Mouse (Mus musculus) urinary bladder, postnatal 36 days (tissue): ENCODE measurements around the gene Ablim2.

Experiments
- DNase-seq, 2 experiments: peaks; one replicate each; pipeline ENCODE4 v3.0.0; 2022; ENCODE audit warnings: low spot score in 2 of 2, mixed read lengths in 1 of 2

Gene Ablim2

DNA sequence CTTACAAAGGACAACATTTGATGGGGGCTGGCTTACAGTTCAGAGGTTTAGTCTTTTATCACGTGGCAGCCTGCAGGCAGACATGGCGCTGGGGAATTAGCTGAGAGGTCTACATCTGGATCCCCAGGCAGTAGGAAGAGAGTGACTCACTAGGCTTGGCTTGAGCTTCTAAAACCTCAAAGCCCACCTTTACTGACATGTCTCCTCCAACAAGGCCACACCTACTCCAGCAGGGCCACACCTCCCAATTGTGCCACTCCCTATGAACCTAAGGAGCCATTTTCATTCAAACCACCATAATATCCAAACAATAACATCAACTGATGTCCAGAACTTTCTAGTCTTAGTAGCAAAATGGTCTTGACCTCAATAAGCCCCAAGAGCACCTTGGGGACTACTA is 12.6 kb downstream of the Ablim2 start:
- DNase-seq: no peak

DNA sequence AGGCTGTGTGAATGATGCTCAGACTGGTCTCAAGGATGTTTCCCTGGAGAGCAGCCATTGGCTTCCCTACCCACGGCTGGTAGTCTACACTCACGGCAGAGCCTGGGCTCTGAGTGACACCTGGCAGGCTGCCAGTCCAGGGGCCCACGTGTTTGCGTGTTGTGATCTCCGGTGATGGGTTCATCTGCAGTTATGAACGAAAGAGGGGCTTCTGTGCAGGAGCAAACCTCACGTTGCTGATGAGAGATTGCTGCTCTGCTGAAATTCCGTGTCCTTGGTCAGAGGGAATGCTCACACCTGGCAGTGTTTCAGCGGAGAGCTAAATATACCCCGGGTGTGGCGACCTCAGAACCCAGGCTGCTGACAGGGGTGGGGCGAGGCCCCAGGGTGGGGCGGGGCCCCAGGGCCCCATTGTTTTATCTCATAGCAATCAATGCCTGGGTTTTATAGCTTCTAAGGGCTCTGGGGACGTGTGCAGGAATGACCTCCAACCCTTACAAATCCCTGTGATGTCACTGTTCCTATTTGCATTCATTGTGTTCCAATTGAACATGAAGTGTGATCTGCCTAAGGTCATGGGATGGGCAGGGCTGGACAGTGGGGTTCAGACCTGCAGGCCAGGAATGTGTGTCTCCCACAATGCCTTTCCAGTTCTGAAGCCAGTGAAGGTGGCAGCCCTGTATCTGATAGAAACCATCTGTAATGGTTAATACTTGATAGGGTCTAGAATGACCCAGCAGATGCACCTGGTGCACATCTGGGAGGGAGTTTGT is 13.4 kb downstream of the Ablim2 start:
- no peak for DNase-seq

DNA sequence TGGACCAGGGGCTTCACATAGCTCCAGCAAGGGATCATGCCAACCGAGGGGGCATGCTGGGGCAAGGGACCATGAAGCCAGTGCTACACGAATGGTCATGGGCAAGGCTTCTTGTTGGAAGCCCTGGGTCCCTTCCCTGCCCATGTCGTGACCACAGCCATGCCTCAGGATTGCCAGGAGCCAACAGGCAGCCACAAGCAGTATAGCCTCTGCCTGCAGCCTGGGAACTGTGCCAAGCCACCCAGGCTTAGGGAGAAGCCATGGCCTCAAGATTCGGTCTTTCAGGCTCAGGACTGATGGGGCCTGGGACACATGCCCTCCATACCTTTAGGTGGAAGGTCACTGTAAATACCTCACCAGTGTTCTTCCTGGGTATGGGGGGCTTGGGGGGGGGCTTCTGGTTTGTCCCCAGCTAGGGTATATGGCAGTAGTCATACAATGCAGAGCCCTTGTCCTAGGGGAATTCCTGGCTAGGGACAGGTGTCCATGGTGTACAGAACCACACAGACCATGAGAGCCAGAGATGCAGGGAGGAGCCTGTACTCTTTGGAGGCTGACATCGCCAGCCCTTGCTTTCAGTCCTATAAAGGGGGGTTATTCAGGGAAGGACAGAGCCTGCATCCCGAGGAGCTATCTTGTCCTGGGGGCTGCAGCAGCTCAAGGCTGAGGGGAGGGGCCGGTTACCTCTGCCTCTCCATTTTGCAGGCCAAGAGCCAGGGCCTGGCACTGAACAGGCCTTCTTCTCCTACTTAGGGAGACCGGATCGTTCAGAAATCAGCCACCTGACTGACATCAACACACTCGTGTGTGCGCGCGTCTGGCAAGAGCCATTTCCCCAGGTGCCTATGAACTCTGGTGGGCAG is 15.8 kb downstream of the Ablim2 start:
- DNase-seq: no peak

DNA sequence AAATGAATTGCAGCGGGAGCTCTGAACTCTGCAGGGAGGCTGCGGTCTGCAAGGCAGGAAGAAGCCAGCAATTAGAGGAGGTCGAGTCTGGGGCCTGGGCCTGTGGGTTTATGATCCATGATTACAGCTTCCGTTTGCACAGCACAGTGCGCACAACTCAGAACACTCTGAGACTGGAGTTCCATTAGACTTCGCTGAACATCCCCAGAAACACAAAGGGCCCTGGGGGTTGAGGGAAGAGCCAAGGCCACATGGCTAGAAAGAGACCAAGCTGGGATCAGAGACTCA is 16.4 kb downstream of the Ablim2 start:
- no peak for DNase-seq

DNA sequence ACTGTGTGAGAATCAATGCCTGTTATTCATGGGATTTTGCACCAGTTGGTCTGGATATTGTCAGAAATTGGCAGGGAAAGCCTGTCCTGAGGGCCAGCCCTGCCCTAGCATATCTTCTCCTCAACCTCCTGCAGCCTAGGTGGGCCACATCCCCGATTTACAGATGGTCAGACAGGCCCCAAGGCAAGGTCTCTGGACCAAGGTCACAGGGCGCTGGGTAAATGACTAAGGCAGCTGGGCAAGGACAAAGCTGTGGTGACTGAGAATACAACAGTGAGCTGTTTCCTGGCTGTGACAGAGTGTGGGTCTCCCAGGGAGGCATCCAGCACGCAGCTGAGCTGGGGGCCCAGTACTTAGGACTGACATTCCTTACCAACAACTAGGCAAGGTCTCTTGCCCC is 23.4 kb downstream of the Ablim2 start:
- no peak for DNase-seq

DNA sequence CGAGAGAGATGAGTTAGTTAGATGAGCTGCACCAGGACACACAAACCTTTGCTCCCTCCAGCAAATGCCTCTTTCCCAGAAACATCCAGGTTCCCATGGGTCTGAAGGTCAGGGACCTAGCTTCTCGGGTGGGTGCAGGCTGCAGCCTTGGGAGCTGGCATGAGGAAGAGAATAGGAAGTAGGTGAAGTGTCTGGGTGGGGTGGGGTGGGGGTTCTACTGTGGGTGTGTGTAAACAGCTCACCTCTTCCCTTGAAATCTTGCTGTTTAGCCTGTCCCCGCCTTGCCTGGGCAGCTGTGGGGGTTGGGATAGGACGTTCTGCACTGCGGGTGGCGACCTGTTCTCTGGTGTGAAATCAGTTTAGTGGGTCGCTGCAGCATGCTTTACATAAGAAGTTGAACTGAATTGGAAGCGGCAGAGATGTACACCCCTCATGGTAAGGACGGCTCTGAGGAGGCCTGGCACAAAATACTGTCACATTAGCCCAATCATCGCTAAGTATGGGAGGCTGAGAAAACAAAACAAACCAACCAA is 25.0 kb downstream of the Ablim2 start:
- peak in 1 of 2 experiments; percentile 11 for DNase-seq

DNA sequence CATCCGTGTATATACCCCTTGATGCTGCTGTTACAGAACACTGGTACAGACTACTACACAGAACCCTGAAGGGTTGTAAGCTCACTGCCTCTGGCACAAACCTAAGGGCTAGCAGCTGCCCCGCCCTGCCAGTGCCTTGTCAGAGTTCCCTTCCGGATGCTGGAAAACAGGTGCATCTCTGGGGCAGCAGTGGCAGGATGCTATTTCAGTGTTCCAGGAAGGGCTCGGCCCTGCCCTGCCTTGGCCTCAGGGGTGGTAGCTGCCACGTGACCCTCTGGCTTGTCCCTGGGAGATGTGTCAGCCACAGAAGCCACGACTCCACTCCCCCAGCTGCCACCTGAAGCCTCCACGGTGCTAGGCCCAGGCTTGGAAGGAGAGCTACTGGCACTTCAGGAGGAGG is 28.2 kb downstream of the Ablim2 start:
- DNase-seq: no peak

DNA sequence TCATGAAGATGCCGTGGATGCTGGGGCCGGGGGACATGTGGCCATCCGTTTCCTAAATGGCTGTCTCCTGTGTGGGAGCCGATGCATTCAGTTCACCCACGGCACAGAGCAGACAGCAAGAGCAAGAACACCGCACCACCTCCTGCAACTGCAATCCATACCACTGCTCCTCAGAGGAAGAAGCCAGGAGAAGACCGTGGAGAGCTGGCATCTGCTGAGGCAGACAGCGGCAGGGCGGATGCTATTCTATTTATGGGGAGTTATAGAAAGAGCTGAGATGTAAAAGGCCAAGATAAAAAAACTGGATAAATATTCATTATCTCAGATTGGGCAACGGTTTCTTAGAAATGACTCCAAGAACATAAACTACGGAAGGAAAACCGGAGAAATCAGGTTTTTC is 30.2 kb downstream of the Ablim2 start:
- DNase-seq: no peak

DNA sequence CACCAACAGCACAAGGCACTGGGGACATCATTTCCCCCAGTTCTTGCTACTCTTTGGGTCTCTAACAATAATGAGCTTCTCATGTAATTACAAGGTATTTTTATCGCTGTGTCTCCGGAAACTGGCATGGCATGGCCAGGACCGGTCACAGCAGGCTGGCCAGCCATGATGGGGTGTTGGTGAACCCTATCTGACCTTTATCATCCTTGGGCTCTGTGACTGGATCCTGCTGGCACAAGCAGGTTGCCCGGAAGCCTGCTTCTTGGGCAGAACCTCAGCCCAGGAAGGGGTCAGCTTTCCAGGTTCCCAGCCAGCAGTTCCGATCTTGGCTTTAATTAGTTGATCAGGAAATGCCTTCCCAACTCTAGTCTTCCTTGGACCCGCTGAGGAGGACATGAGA is 31.0 kb downstream of the Ablim2 start:
- no peak for DNase-seq

DNA sequence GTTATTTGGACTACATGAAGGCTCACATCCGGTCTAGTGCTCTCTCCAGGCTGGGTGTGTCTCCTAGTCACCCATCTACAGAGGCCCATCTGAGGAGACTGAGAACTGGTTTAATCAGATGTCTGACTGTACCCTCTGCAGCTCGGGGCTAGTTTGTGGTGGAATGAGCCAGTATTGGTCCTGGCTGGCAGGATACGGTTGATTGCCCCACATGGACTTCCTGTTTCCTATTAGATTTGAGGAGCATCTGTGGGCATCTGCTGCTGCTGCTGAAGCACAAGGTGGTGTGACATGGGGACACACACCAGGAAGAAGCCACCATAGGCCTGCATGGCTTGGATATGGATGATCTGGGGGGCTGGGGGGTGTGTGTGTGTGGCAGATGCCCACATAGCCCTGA is 32.0 kb downstream of the Ablim2 start:
- DNase-seq: no peak

DNA sequence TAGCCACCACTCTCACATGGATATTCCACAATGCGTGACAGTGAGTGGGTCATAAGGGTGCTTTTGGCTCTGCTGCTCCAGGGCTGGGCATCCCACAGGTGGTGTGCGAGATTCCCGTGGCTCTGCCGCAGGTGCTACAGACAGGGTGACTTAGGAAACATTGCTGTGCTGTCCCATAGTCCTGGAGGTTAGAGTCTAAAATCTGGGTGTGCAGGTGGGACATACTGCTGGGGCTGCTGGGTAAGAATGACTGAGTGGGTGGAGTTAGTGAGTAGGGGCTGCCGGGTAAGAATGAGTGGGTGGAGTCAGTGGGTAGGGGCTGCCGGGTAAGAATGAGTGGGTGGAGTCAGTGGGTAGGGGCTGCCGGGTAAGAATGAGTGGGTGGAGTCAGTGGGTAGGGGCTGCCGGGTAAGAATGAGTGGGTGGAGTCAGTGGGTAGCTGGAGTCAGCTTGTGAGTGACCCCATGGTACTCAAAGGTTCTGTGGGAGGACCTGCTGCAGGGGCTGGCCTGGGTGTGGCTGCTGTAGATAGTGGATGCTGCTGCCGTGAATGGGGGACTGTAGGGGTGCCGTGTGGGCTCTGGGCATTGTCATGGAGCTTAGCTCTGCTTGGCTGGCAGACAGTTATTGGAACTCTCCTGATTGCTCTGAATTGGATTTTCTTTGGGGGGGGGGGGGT is 32.8 kb downstream of the Ablim2 start:
- no peak for DNase-seq

DNA sequence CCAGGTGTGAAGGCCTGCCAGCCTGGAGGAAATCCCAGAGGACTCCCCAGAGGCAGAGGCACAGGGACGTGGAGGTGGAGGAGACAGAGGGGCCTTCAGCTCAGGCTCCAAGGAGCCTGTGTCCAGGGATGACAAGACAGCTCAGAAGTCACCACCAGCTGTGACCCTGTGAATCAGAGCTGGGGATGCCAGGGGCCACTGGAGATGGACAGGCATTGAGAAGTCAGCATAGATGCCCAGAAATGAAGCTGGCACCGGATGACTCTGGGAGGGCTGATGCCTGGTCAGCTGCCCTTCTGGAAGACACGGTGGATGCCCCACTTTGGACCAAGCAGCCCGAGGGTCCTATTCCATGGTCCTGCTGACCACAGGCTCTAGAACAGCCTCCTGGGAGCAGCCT is 36.3 kb downstream of the Ablim2 start:
- DNase-seq: no peak

DNA sequence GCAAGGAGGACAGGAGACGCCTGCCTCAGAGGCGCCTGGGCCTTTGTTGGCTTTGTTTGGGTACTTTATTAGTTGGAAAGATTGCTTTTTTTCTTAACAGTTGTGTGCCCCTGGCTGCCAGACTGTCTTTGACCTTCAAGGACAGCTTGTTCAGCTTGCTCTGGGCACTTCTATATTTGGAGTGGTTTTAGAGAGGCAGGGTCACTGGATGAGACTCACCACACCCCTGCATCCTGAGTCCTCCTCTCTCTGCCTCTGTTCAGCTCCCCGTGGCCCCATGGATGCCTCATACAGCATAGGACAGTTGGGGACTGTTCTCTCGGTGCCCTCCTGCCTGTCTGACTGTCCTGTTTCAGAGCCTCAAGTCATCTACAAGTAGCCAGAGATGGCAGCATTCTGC is 37.3 kb downstream of the Ablim2 start:
- DNase-seq: no peak

DNA sequence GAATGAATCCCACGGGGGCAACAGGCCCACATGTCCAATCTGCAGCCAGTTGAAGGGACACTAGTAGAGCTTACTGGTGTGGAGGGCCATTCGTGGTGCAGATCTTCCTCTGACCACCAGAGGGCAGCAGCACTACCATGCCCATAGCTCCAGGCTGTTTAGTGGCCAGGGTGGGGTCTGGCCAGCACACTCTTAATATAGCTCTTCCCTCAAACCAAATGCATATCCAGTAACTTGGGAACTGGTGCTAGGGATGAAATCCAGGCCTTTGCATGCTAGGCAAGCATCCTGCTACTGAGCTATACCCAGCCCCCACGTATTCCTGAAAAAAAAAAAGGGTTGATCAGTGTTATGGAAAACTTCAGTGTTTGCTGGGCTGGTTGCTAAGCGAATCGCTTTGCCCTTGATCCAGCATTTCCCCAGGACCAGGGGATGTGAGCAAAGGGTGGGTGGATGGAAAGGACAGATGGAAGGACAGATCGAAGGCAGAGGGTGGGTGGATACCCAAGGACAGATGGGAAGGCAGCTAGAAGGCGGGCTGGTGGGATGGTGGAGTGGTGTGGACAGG is 37.9 kb downstream of the Ablim2 start:
- peak; percentile 34 to 35 for DNase-seq

DNA sequence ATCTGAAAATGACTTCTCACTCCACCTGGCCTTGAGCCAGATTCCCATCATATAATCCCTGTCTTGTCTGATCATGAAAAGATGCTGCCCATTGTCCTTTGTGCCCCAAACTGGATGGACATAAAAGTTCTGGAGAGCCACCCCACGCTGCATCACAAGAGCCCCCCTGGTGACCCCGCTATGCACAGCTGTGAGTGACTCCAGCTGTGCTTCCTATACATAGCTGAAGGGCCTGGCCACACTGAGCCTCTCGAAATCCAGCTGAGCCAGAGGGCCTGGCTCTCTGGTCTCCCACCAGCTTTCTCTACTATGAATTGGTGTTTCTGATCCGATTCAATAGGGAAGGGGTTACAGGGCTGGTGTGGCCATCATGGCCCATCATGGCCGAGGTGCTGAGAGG is 38.5 kb downstream of the Ablim2 start:
- no peak for DNase-seq

DNA sequence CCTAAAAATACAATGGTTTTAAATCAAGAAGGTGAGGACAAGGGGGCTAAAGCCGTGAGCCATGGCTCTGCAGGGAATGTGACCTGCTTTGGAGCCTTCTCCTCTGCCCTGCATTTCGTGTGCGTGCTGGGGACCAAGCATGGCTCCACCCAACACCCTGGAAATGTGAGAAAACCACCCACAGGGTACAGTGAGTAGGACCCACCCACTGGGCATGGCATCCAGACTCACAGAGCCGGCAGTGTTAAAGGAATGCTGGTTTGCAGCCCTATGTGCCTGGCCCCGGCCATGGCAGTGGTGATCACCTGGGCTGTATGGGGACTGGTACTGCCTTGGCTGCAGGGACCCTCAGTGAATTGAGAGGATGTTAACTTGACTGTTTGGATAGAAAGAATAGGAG is 41.4 kb downstream of the Ablim2 start:
- DNase-seq: no peak

DNA sequence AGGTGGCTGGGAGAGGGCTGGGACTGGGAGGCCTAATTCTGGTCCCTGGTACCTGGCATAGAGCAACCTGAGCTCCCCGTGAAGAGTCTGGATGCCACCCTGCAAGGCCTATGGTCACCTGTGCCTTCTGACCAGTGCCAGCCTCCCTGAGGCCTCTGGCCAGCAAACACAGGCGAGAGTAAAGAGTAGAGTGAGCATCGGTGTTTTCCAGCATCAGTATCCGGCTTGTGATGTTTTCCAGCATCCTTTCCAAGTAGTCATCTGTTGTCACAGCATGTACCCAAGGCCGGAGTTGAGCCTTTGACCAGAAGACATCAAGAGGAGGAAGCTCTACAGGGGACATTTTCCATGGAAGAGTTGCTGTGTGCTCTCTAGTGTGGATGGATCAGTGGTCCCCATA is 45.7 kb downstream of the Ablim2 start:
- DNase-seq: no peak

DNA sequence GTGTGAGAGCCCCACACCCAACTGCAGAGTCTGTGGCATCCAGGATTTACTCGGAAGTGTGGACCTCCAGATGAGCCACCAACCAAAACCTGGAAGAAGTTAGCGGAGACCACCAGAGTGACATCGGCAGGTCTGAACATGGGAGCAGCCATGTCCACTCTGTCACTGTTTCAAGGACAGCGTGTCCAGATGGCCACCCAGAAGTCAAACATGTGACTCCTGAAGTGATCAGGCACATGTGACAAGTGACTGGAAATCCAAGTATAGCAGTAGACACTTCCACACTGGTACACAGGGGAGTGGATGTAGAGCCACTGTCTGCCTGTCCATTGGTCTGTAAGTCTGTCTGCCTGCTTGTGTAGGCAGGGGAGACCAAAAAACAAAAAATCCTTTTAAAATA is 47.0 kb downstream of the Ablim2 start:
- DNase-seq: no peak

DNA sequence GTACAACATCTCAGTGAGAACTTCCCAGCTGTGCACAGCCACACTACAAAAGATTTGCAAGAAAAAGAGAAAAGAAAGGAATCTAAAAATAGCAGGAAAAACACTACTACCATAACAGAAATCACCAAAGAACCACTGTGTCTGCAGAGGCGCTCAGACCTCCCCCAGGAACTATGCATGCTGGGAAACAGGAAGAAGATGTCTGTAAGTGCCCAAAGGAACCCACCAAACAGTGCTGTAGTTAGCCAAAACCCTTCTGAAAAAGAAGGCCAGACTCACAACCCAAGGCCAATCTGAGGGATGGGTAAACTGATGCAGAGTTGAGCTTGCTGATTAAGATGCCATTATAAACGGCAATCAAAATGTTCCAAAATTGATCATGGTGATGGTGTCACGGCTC is 47.5 kb downstream of the Ablim2 start:
- no peak for DNase-seq

DNA sequence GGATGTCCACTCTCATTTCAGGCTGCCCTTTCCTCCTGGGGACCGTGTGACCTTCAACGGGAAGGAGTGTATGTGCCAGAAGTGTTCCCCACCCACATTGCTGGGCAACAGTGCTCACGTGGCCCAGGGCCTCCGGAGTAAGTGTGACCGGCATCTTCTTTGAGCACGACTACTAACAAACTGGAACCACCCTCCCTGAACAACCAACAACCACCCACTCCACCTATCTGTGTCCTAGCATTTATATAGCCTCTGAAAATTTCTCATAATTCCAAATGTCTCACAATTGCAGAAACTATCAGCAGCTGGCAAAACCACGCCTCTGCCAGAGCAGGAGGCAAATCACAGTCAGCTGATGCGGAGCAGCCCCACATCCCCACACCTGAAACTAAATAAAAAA is 49.3 kb downstream of the Ablim2 start:
- DNase-seq: no peak

DNA sequence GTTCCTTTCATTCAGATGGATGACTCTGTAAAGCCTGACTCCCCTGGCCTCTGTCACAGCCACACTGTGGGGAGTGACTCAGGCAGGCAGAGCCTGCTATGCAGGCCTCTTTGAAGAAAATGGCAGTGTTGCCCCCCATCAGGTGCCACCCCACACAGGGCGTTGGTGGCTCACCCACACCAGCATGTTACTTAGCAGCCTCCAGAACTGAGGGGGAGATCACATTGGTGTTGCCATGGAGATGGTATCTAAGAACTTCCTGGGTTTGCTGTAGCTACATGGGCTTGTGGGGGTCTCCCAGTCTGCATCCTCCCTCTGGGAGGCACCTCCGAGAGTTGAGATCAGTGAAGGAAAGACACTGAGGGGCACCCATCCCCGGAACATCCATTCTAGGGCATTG is 52.8 kb downstream of the Ablim2 start:
- no peak for DNase-seq

DNA sequence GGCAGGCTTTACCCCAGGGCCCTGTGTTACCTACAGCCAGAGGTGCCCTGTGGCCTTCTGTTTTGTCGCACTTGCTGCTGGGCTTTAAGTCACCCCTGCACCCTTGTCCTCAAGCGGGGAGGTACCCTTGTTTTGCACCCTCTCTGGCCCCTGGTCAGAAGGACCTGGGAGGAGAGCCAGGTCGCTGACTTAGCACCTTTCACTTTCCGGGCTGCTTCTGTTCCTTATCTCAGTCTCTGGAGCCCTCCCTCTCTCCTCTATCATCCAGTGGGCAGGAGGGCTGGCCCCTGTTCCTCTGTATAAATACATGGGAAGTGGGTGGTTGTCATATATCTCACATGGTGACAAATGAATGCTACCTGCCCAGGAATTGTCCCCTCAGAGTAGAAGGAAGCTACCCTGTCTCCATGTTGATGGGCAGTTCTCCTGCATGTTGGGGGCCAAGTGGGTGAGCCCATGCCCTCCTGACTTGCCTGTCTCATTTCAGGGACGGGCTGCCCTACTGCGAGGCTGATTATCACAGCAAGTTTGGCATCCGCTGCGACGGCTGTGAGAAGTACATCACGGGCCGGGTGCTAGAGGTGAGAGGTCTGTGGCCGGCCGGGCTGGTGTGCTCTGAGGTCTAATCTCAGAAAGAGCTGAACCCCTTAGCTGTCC is 54.1 kb downstream of the Ablim2 start:
- no peak for DNase-seq
